Mouse (Mus musculus): ENCODE data around the gene Cercam.

DNA sequence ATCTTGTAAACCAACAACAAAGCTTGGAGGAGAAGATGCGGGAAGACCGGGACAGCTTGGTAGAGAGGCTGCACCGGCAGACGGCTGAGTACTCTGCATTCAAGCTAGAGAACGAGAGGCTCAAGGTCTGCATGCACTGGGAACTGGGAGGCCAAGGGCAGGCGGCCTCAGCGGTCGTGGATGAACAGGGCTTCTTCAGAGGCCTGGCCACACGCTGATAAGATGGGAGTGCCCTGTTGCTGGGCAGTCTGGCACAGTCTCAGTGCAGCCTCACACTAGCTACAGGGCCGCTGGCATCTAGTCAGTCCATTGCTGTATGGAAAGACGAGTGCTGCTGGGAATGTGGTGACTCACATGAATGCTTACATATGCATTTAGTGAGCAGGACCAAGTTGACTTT, 48.7 kb downstream of the Cercam start:
- TF ChIP-seq CTCF (IDR thresholded peaks at IDR 0.05; ENCODE audit: insufficient read depth, low read length): no peak
- TF ChIP-seq POLR2A (IDR thresholded peaks at IDR 0.05; ENCODE audit: borderline replicate concordance, extremely low read depth, low read depth, low read length): no peak

Measured in lung, adult 2 months (tissue).